Mouse (Mus musculus) kidney, embryonic 14.5 days (tissue): Measurements from ENCODE around the gene Gm4881. TPM values are rescaled to one million over a fixed set of nuclear protein-coding genes. Genes with fewer than 3 reads are reported as not detected.
"Not testable (repeated sequence)": the region's sequence is repeated elsewhere in the genome, so short reads cannot be mapped to it uniquely, and the experiment has no call there.

ENCODE experiments used
- ATAC-seq: fragments of 200-750 bp; cut with Nextera tagmentation; 2 replicates; pipeline ENCODE4 v1.8.0; 2017; ENCODE audit warnings: moderate number of reproducible peaks, mild to moderate bottlenecking, moderate TSS enrichment, moderate library complexity; ENCODE audit not compliant: low FRiP score, low TSS enrichment
- H3K27ac ChIP-seq: fragments of 300-500 bp; sonication (generic); 2 replicates; pipeline ENCODE4 v1.5.1; 2014; ENCODE audit warnings: low read depth, mild to moderate bottlenecking, low read length, moderate library complexity, mixed read lengths
- H3K27me3 ChIP-seq: fragments of 300-500 bp; sonication (generic); 2 replicates; pipeline ENCODE4 v1.6.1; 2014; ENCODE audit warnings: mild to moderate bottlenecking, low read length; ENCODE audit not compliant: control insufficient read depth, insufficient read depth
- H3K36me3 ChIP-seq: fragments of 300-500 bp; sonication (generic); 2 replicates; pipeline ENCODE4 v1.6.1; 2014; ENCODE audit warnings: low read length, mixed read lengths; ENCODE audit not compliant: control insufficient read depth, insufficient read depth
- H3K4me1 ChIP-seq: fragments of 300-500 bp; sonication (generic); 2 replicates; pipeline ENCODE4 v1.6.1; 2014; ENCODE audit warnings: low read length, mixed read lengths; ENCODE audit not compliant: control insufficient read depth, insufficient read depth
- H3K4me2 ChIP-seq: fragments of 300-500 bp; sonication (generic); replicated peaks from 2 replicates; pipeline ENCODE4 v1.6.1; 2014; ENCODE audit warnings: low read depth, mild to moderate bottlenecking, low read length
- H3K4me3 ChIP-seq: fragments of 300-500 bp; sonication (generic); 2 replicates; pipeline ENCODE4 v1.5.1; 2014; ENCODE audit warnings: mild to moderate bottlenecking, low read length
- H3K9ac ChIP-seq: fragments of 300-500 bp; sonication (generic); 2 replicates; pipeline ENCODE4 v1.6.1; 2014; ENCODE audit warnings: low read depth, mild to moderate bottlenecking, low read length, moderate library complexity
- H3K9me3 ChIP-seq: fragments of 300-500 bp; sonication (generic); 2 replicates; pipeline ENCODE4 v1.6.1; 2016; ENCODE audit warnings: low read length; ENCODE audit not compliant: control insufficient read depth
- WGBS: fragments of 180-500 bp; shearing (Covaris S2); extraction: QIAGEN DNeasy Blood & Tissue Kit; methylation state at CpG from one replicate; pipeline ENCODE4 v1.1.7; 2014; 5-methylcytosine and 5-hydroxymethylcytosine counted together
- polyA plus RNA-seq: library from polyadenylated mRNA; unstranded; fragments of >200 nt; fragmentation: Nextera tagmentation; extraction: Ambion mirVana; gene quantifications from 2 replicates; pipeline ENCODE4 v1.2.1, GENCODE M21; 2014

The Gm4881 gene
- polyA plus RNA-seq, 1 experiment from 2014 or later, result not detected

GRCm38 (mm10) chr7:24896269-24896668, 48.0 kb downstream of the Gm4881 start:
- H3K36me3 ChIP-seq, result peaks cover 1% of the 10 kb centered on the region; the same call in 1 of the 2 replicates
- no peak overlapping the region for H3K9ac ChIP-seq
- no peak overlapping the region for H3K4me2 ChIP-seq
- WGBS, result 53% methylated on average over 8 of the region's 8 CpGs
- ATAC-seq, result no peak; the same call in 1 of the 2 replicates
- no peak overlapping the region for H3K27ac ChIP-seq
- H3K4me3 ChIP-seq, result no peak overlapping the region
- H3K27me3 ChIP-seq, result no peaks in the 10 kb centered on the region
- no peaks in the 10 kb centered on the region for H3K9me3 ChIP-seq
- no peaks in the 10 kb centered on the region for H3K4me1 ChIP-seq

GRCm38 (mm10) chr7:24895749-24896148, 48.5 kb downstream of the Gm4881 start:
- H3K4me3 ChIP-seq, ATAC-seq, H3K4me1 ChIP-seq, H3K27me3 ChIP-seq, H3K27ac ChIP-seq, H3K36me3 ChIP-seq, H3K9ac ChIP-seq, H3K4me2 ChIP-seq, H3K9me3 ChIP-seq: not testable (repeated sequence)
- WGBS, result 88% methylated on average over 2 of the region's 2 CpGs

GRCm38 (mm10) chr7:24892125-24892583, 52.1 kb downstream of the Gm4881 start:
- H3K9me3 ChIP-seq, result no peaks in the 10 kb centered on the region
- no peaks in the 10 kb centered on the region for H3K27me3 ChIP-seq
- no peak for ATAC-seq
- no peak overlapping the region for H3K27ac ChIP-seq
- no peak overlapping the region for H3K4me2 ChIP-seq
- no peak overlapping the region for H3K9ac ChIP-seq
- H3K36me3 ChIP-seq, result peaks cover 42% of the 10 kb centered on the region
- 72% methylated on average over 2 of the region's 2 CpGs for WGBS
- peaks cover 13% of the 10 kb centered on the region for H3K4me1 ChIP-seq
- no peak overlapping the region for H3K4me3 ChIP-seq

GRCm38 (mm10) chr7:24891241-24892124, 52.8 kb downstream of the Gm4881 start:
- H3K9ac ChIP-seq, result no peak overlapping the region
- WGBS, result 77% methylated on average over 3 of the region's 3 CpGs

GRCm38 (mm10) chr7:24890281-24891216, 53.7 kb downstream of the Gm4881 start:
- Histone ChIP-seq H3K27ac (0 out of 2 replicates have a peak overlapping the region, but pooled peaks have one; percentile 32), H3K27me3 (no peaks in the 10 kb centered on the region), H3K4me1 (peaks cover 29% of the 10 kb centered on the region), H3K9me3 (no peaks in the 10 kb centered on the region), H3K9ac (no peak overlapping the region), H3K4me2 (no peak overlapping the region), H3K4me3 (no peak overlapping the region), H3K36me3 (peaks cover 58% of the 10 kb centered on the region)
- WGBS, result 33% methylated on average over 10 of the region's 10 CpGs
- peak; percentile 29; the same call in 1 of the 2 replicates for ATAC-seq

More at GRCm38 (mm10) chr7:24891241-24892124, 52.8 kb downstream of the Gm4881 start:
- ATAC-seq, result no peak
- H3K36me3 ChIP-seq, result peaks cover 48% of the 10 kb centered on the region
- H3K4me1 ChIP-seq, result peaks cover 20% of the 10 kb centered on the region
- no peaks in the 10 kb centered on the region for H3K9me3 ChIP-seq
- no peaks in the 10 kb centered on the region for H3K27me3 ChIP-seq
- H3K27ac ChIP-seq, result no peak overlapping the region
- H3K4me3 ChIP-seq, result no peak overlapping the region
- H3K4me2 ChIP-seq, result no peak overlapping the region

GRCm38 (mm10) chr7:24889431-24890220, 54.7 kb downstream of the Gm4881 start:
- peak overlapping the region; percentile 32; the same call in 1 of the 2 replicates for H3K27ac ChIP-seq
- H3K36me3 ChIP-seq, result peaks cover 58% of the 10 kb centered on the region
- peak; percentile 16; the same call in 1 of the 2 replicates for ATAC-seq

GRCm38 (mm10) chr7:24887096-24887495, 57.2 kb downstream of the Gm4881 start:
- WGBS, result 73% methylated on average over 4 of the region's 4 CpGs
- H3K4me1 ChIP-seq, result peaks cover 32% of the 10 kb centered on the region
- H3K9me3 ChIP-seq, result no peaks in the 10 kb centered on the region
- no peak overlapping the region for H3K27ac ChIP-seq
- H3K4me2 ChIP-seq, result peak overlapping the region; percentile 65
- H3K36me3 ChIP-seq, result peaks cover 58% of the 10 kb centered on the region
- H3K4me3 ChIP-seq, result peak overlapping the region; percentile 90; the same call in 1 of the 2 replicates
- peak overlapping the region; percentile 100; the same call in 1 of the 2 replicates for H3K9ac ChIP-seq
- ATAC-seq, result no peak
- H3K27me3 ChIP-seq, result no peaks in the 10 kb centered on the region

More at GRCm38 (mm10) chr7:24889431-24890220, 54.7 kb downstream of the Gm4881 start:
- Histone ChIP-seq H3K4me3 (no peak overlapping the region), H3K9me3 (no peaks in the 10 kb centered on the region), H3K27me3 (no peaks in the 10 kb centered on the region), H3K4me1 (peaks cover 32% of the 10 kb centered on the region), H3K9ac (peak overlapping the region; percentile 25; the same call in 1 of the 2 replicates), H3K4me2 (no peak overlapping the region)
- WGBS, result 78% methylated on average over 6 of the region's 6 CpGs

- Histone ChIP-seq H3K4me3 (peak overlapping the region; percentile 90), H3K27ac (peak overlapping the region; percentile 53; the same call in 1 of the 2 replicates), H3K4me2 (peak overlapping the region; percentile 65), H3K9me3 (no peaks in the 10 kb centered on the region), H3K36me3 (peaks cover 57% of the 10 kb centered on the region), H3K27me3 (no peaks in the 10 kb centered on the region), H3K4me1 (peaks cover 32% of the 10 kb centered on the region), H3K9ac (peak overlapping the region; percentile 100)
- ATAC-seq, result no peak
- WGBS, result 61% methylated on average over 4 of the region's 4 CpGs
These were observed 58.0 kb downstream of the Gm4881 start for GRCm38 (mm10) chr7:24886308-24886633.
